Mouse (Mus musculus) lung, postnatal 0 days (tissue): ENCODE data around the gene Dnajb8. TPM values are rescaled to one million over a fixed set of nuclear protein-coding genes. Genes with fewer than 3 reads are reported as not detected.

Source experiments
- ATAC-seq: fragments of 200-750 bp; cut with Nextera tagmentation; 2 replicates; pipeline ENCODE4 v1.8.0; 2017; ENCODE audit warnings: moderate library complexity
- DNase-seq: peaks from one replicate; pipeline ENCODE4 v3.0.0-alpha.2; 2016; ENCODE audit warnings: low spot score
- H3K27ac ChIP-seq: fragments of 300-500 bp; sonication (generic); 2 replicates; pipeline ENCODE4 v1.5.1; 2014; ENCODE audit warnings: antibody characterized with exemption, mild to moderate bottlenecking, low read length, mixed read lengths
- H3K27me3 ChIP-seq: fragments of 300-500 bp; sonication (generic); replicated peaks from 2 replicates; pipeline ENCODE4 v1.6.1; 2014; ENCODE audit warnings: low read length, mixed read lengths; ENCODE audit not compliant: insufficient read depth
- H3K36me3 ChIP-seq: fragments of 300-500 bp; sonication (generic); 2 replicates; pipeline ENCODE4 v1.6.1; 2014; ENCODE audit warnings: low read length, mixed read lengths; ENCODE audit not compliant: insufficient read depth
- H3K4me1 ChIP-seq: fragments of 300-500 bp; sonication (generic); 2 replicates; pipeline ENCODE4 v1.6.1; 2014; ENCODE audit warnings: antibody characterized with exemption, low read depth, low read length, mixed read lengths; ENCODE audit not compliant: insufficient read depth
- H3K4me2 ChIP-seq: fragments of 300-500 bp; sonication (generic); replicated peaks from 2 replicates; pipeline ENCODE4 v1.6.1; 2014; ENCODE audit warnings: low read depth, mild to moderate bottlenecking, low read length, moderate library complexity, mixed read lengths
- H3K4me3 ChIP-seq: fragments of 300-500 bp; sonication (generic); 2 replicates; pipeline ENCODE4 v1.5.1; 2014; ENCODE audit warnings: low read depth, low read length
- H3K9ac ChIP-seq: fragments of 300-500 bp; sonication (generic); replicated peaks from 2 replicates; pipeline ENCODE4 v1.6.1; 2014; ENCODE audit warnings: low read depth, mild to moderate bottlenecking
- H3K9me3 ChIP-seq: fragments of 300-500 bp; sonication (generic); 2 replicates; pipeline ENCODE4 v1.6.1; 2016; ENCODE audit warnings: low read length, mixed read lengths
- CTCF ChIP-seq: IDR thresholded peaks from 2 replicates; pipeline ENCODE4 v1.5.1; 2016; ENCODE audit warnings: antibody characterized with exemption, mild to moderate bottlenecking
- EP300 ChIP-seq: IDR thresholded peaks from 2 replicates; pipeline ENCODE4 v1.6.1; 2016; ENCODE audit warnings: antibody characterized with exemption, mild to moderate bottlenecking, control low read depth
- WGBS: fragments of 180-500 bp; shearing (Covaris S2); extraction: QIAGEN DNeasy Blood & Tissue Kit; methylation state at CpG from one replicate; pipeline ENCODE4 v1.1.7; 2014; 5-methylcytosine and 5-hydroxymethylcytosine counted together
- polyA plus RNA-seq: library from polyadenylated mRNA; unstranded; fragments of >200 nt; fragmentation: Nextera tagmentation; extraction: Ambion mirVana; gene quantifications from 2 replicates; pipeline ENCODE4 v1.2.1, GENCODE M21; 2015

The Dnajb8 gene
- polyA plus RNA-seq, 1 experiment from 2014 or later: not detected

- no peak overlapping the region for H3K9ac ChIP-seq
- no peaks in the 10 kb centered on the region for H3K27me3 ChIP-seq
- H3K4me1 ChIP-seq: no peaks in the 10 kb centered on the region
- H3K4me3 ChIP-seq: no peak overlapping the region
- TF ChIP-seq EP300 (no peak), CTCF (no peak)
- H3K4me2 ChIP-seq: no peak overlapping the region
- ATAC-seq (no peak), DNase-seq (no peak)
- H3K27ac ChIP-seq: no peak overlapping the region
- no peaks in the 10 kb centered on the region for H3K36me3 ChIP-seq
- WGBS: 91% methylated on average over 2 of the region's 2 CpGs
- no peaks in the 10 kb centered on the region for H3K9me3 ChIP-seq
Measured at GRCm38 (mm10) chr6:88278141-88278540, 56.1 kb downstream of the Dnajb8 start.

GRCm38 (mm10) chr6:88290129-88290766, 68.2 kb downstream of the Dnajb8 start:
- DNase-seq: no peak
- H3K36me3 ChIP-seq: no peaks in the 10 kb centered on the region
- no peaks in the 10 kb centered on the region for H3K27me3 ChIP-seq
- H3K9ac ChIP-seq: no peak overlapping the region
- H3K4me1 ChIP-seq: no peaks in the 10 kb centered on the region
- H3K4me2 ChIP-seq: no peak overlapping the region
- WGBS: 83% methylated on average over 6 of the region's 6 CpGs
- no peaks in the 10 kb centered on the region for H3K9me3 ChIP-seq
- no peak for ATAC-seq
- no peak overlapping the region for H3K27ac ChIP-seq
- TF ChIP-seq CTCF (no peak), EP300 (no peak)
- H3K4me3 ChIP-seq: no peak overlapping the region

GRCm38 (mm10) chr6:88292274-88292909, 70.3 kb downstream of the Dnajb8 start:
- Histone ChIP-seq H3K4me3 (no peak overlapping the region), H3K9me3 (no peaks in the 10 kb centered on the region), H3K4me1 (no peaks in the 10 kb centered on the region), H3K9ac (no peak overlapping the region), H3K27ac (no peak overlapping the region), H3K27me3 (no peaks in the 10 kb centered on the region), H3K4me2 (no peak overlapping the region), H3K36me3 (no peaks in the 10 kb centered on the region)
- 51% methylated on average over 4 of the region's 4 CpGs for WGBS
- ATAC-seq: peak; percentile 28; the same call in 1 of the 2 replicates
- peak; percentile 18 for DNase-seq
- TF ChIP-seq CTCF (no peak), EP300 (no peak)

GRCm38 (mm10) chr6:88299491-88299890, 77.4 kb downstream of the Dnajb8 start:
- Histone ChIP-seq H3K27ac (no peak overlapping the region), H3K4me3 (no peak overlapping the region), H3K4me2 (no peak overlapping the region), H3K4me1 (no peaks in the 10 kb centered on the region), H3K27me3 (no peaks in the 10 kb centered on the region), H3K9ac (no peak overlapping the region), H3K36me3 (no peaks in the 10 kb centered on the region), H3K9me3 (no peaks in the 10 kb centered on the region)
- TF ChIP-seq EP300 (no peak), CTCF (no peak)
- no peak for DNase-seq
- ATAC-seq: no peak
- WGBS: 32% methylated on average over 2 of the region's 2 CpGs

GRCm38 (mm10) chr6:88301234-88301633, 79.2 kb downstream of the Dnajb8 start:
- H3K27ac ChIP-seq: no peak overlapping the region
- H3K4me1 ChIP-seq: 0 out of 2 replicates have a peak, but pooled peaks cover 3% of the 10 kb centered on the region
- no peak for DNase-seq
- no peaks in the 10 kb centered on the region for H3K9me3 ChIP-seq
- no peak for ATAC-seq
- no peaks in the 10 kb centered on the region for H3K27me3 ChIP-seq
- H3K9ac ChIP-seq: no peak overlapping the region
- no peak for TF ChIP-seq CTCF
- TF ChIP-seq EP300: no peak
- no peak overlapping the region for H3K4me2 ChIP-seq
- no peak overlapping the region for H3K4me3 ChIP-seq
- no peaks in the 10 kb centered on the region for H3K36me3 ChIP-seq
- WGBS: 36% methylated on average over 7 of the region's 7 CpGs

Other genes with a start within 250 kb of the Dnajb8 start
- 9.1 and 11.5 TPM in 2 replicates for gene H1fx, start 240.6 kb upstream of the Dnajb8 start, polyA plus RNA-seq
- gene Rab7, start 177.0 kb upstream of the Dnajb8 start, polyA plus RNA-seq: 242 and 253 TPM in 2 replicates
- gene Rpn1, start 137.8 kb upstream of the Dnajb8 start, polyA plus RNA-seq: 209 and 226 TPM in 2 replicates
- 86.2 and 104 TPM in 2 replicates for gene Gata2, start 28.4 kb upstream of the Dnajb8 start, polyA plus RNA-seq
- 19.5 and 21.0 TPM in 2 replicates for gene Eefsec, start 224.3 kb downstream of the Dnajb8 start, polyA plus RNA-seq
- 48.5 and 49.4 TPM in 2 replicates for gene Ruvbl1, start 243.1 kb downstream of the Dnajb8 start, polyA plus RNA-seq